Mouse (Mus musculus): ENCODE data around the gene Slc4a1. TPM values are rescaled to one million over a fixed set of nuclear protein-coding genes. Genes with fewer than 3 reads are reported as not detected.

The Slc4a1 gene
- total and polyA plus RNA-seq, 2 experiments from 2014 or later, result 0.27 to 1.1 TPM

GRCm38 (mm10) chr11:102386121-102386520 is 20.1 kb upstream of the Slc4a1 start:
- H3K4me2 ChIP-seq (ENCODE audit: low read depth, low read length, poor library complexity, severe bottlenecking), result no peak overlapping the region
- H3K4me3 ChIP-seq (ENCODE audit: low read depth, low read length), result no peak overlapping the region
- no peak for DNase-seq (ENCODE audit: low spot score)
- H3K4me1 ChIP-seq (ENCODE audit: insufficient read depth, low read length), result no peaks in the 10 kb centered on the region
- ATAC-seq (ENCODE audit: low FRiP score), result no peak
- H3K27ac ChIP-seq (ENCODE audit: low read depth, low read length), result no peak overlapping the region
- WGBS, result 68% methylated on average over 5 of the region's 5 CpGs
- no peaks in the 10 kb centered on the region for H3K36me3 ChIP-seq (ENCODE audit: insufficient read depth, low read length)
- no peaks in the 10 kb centered on the region for H3K9me3 ChIP-seq (ENCODE audit: low read length)
- H3K9ac ChIP-seq (replicated peaks; ENCODE audit: low read length, poor library complexity, severe bottlenecking), result no peak overlapping the region
- no peaks in the 10 kb centered on the region for H3K27me3 ChIP-seq (ENCODE audit: insufficient read depth, low read length)
- TF ChIP-seq CTCF (IDR thresholded peaks at IDR 0.05), result no peak

DNA sequence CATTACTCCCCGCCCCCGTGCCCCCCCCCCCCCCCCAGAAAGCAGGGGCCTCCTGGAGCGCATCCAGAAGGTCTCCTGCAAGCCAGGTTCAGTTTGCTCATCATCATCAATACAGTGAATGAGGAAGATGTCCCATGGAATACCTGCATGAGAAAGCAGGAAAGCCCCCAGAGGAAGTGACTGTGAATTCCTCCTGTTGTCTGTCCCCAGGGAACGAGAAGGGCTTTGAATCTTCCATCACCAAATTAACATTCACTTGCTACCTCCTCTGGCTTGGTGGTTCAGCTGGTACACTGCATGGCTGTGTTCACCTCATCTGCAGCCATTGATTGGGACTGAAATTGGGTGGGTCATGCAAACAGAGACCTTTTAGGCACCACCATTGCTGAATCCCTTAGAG is 19.1 kb upstream of the Slc4a1 start:
- Histone ChIP-seq H3K9me3 (ENCODE audit: low read length) (no peaks in the 10 kb centered on the region), H3K27me3 (ENCODE audit: insufficient read depth, low read length) (no peaks in the 10 kb centered on the region), H3K4me3 (ENCODE audit: low read depth, low read length) (no peak overlapping the region), H3K9ac (replicated peaks; ENCODE audit: low read length, poor library complexity, severe bottlenecking) (no peak overlapping the region), H3K36me3 (ENCODE audit: insufficient read depth, low read length) (no peaks in the 10 kb centered on the region), H3K4me2 (ENCODE audit: low read depth, low read length, poor library complexity, severe bottlenecking) (no peak overlapping the region), H3K27ac (ENCODE audit: low read depth, low read length) (no peak overlapping the region), H3K4me1 (ENCODE audit: insufficient read depth, low read length) (no peaks in the 10 kb centered on the region)
- 60% methylated on average over 4 of the region's 4 CpGs for WGBS
- TF ChIP-seq CTCF (IDR thresholded peaks at IDR 0.05), result no peak
- ATAC-seq (ENCODE audit: low FRiP score), result no peak
- no peak for DNase-seq (ENCODE audit: low spot score)

DNA sequence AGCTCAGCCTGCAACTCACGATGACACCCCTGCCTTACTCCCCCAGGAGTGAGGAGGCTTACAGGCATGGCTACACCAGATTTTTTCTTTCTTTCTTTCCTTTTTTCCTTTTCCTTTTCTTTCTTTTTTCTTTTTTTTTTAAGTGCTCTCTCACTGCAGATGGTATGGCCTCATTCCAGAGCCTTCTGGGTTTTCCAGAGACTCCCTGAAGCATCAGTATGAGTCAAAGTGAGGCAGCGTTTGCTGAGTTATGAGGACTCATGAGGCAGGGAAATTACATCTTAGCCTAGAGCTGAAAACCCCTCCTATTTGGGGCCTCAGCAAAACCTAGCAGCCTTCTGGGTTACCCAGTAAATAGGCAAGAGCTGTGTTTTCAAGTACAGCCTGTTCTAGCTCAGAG is 18.4 kb upstream of the Slc4a1 start:
- no peak for DNase-seq (ENCODE audit: low spot score)
- no peak for ATAC-seq (ENCODE audit: low FRiP score)
- Histone ChIP-seq H3K27me3 (ENCODE audit: insufficient read depth, low read length) (no peaks in the 10 kb centered on the region), H3K4me1 (ENCODE audit: insufficient read depth, low read length) (no peaks in the 10 kb centered on the region), H3K27ac (ENCODE audit: low read depth, low read length) (no peak overlapping the region), H3K9ac (replicated peaks; ENCODE audit: low read length, poor library complexity, severe bottlenecking) (no peak overlapping the region), H3K36me3 (ENCODE audit: insufficient read depth, low read length) (no peaks in the 10 kb centered on the region), H3K4me3 (ENCODE audit: low read depth, low read length) (no peak overlapping the region), H3K9me3 (ENCODE audit: low read length) (no peaks in the 10 kb centered on the region), H3K4me2 (ENCODE audit: low read depth, low read length, poor library complexity, severe bottlenecking) (no peak overlapping the region)
- WGBS, result 76% methylated on average over 2 of the region's 2 CpGs
- TF ChIP-seq CTCF (IDR thresholded peaks at IDR 0.05), result no peak

- H3K9ac ChIP-seq (replicated peaks; ENCODE audit: low read length, poor library complexity, severe bottlenecking), result no peak overlapping the region
- no peak overlapping the region for H3K27ac ChIP-seq (ENCODE audit: low read depth, low read length)
- no peak for TF ChIP-seq CTCF (IDR thresholded peaks at IDR 0.05)
- no peak overlapping the region for H3K4me3 ChIP-seq (ENCODE audit: low read depth, low read length)
- H3K9me3 ChIP-seq (ENCODE audit: low read length), result no peaks in the 10 kb centered on the region
- WGBS, result 93% methylated on average over 1 of the region's 1 CpGs
- no peak for DNase-seq (ENCODE audit: low spot score)
- H3K4me2 ChIP-seq (ENCODE audit: low read depth, low read length, poor library complexity, severe bottlenecking), result no peak overlapping the region
- ATAC-seq (ENCODE audit: low FRiP score), result no peak
- no peaks in the 10 kb centered on the region for H3K4me1 ChIP-seq (ENCODE audit: insufficient read depth, low read length)
- H3K36me3 ChIP-seq (ENCODE audit: insufficient read depth, low read length), result no peaks in the 10 kb centered on the region
- H3K27me3 ChIP-seq (ENCODE audit: insufficient read depth, low read length), result no peaks in the 10 kb centered on the region
Measured at GRCm38 (mm10) chr11:102383365-102384136, 17.5 kb upstream of the Slc4a1 start.

GRCm38 (mm10) chr11:102382794-102383193 is 16.8 kb upstream of the Slc4a1 start:
- H3K4me2 ChIP-seq (ENCODE audit: low read depth, low read length, poor library complexity, severe bottlenecking), result no peak overlapping the region
- no peaks in the 10 kb centered on the region for H3K9me3 ChIP-seq (ENCODE audit: low read length)
- H3K4me1 ChIP-seq (ENCODE audit: insufficient read depth, low read length), result no peaks in the 10 kb centered on the region
- H3K36me3 ChIP-seq (ENCODE audit: insufficient read depth, low read length), result no peaks in the 10 kb centered on the region
- no peak overlapping the region for H3K4me3 ChIP-seq (ENCODE audit: low read depth, low read length)
- no peaks in the 10 kb centered on the region for H3K27me3 ChIP-seq (ENCODE audit: insufficient read depth, low read length)
- ATAC-seq (ENCODE audit: low FRiP score), result no peak
- WGBS, result 92% methylated on average over 3 of the region's 3 CpGs
- no peak overlapping the region for H3K27ac ChIP-seq (ENCODE audit: low read depth, low read length)
- DNase-seq (ENCODE audit: low spot score), result no peak
- no peak overlapping the region for H3K9ac ChIP-seq (replicated peaks; ENCODE audit: low read length, poor library complexity, severe bottlenecking)
- TF ChIP-seq CTCF (IDR thresholded peaks at IDR 0.05), result no peak

DNA sequence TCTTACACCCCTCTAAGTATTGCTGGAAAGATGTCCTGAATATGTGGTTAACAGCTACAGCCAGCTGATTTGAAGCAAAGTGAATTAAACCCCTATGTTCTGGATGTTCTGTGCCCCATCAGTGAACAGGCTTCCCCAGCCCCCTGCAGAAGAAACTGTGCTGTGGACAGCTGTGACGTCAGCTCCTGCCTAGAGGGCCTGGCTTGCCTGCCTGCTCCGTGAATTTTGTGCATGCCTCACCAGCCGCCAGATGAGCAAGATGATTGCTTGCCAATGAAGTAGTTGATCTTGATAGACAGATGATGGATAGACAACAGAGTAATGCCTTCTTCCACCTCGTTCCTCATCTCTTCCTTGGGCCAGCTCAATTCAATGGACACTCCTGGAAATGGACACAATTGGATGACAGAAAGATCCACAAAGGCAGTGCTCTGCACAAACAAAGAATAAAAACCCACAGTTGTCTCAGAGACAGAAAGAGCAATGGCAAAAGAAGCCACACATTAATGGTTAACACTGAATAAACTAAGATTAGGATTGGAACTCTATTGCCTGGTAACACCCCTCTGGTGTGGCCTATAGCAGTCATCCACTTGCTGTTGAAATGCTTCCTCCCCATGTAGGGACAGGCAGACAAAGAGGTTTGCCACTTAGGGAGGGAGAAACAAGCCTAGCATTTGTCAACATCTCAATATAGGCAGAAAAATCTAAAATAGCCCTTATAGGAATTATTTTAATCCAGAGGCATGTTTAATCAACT is 15.5 kb upstream of the Slc4a1 start:
- no peaks in the 10 kb centered on the region for H3K4me1 ChIP-seq (ENCODE audit: insufficient read depth, low read length)
- no peak for ATAC-seq (ENCODE audit: low FRiP score)
- DNase-seq (ENCODE audit: low spot score), result no peak
- no peak overlapping the region for H3K4me3 ChIP-seq (ENCODE audit: low read depth, low read length)
- no peak for TF ChIP-seq CTCF (IDR thresholded peaks at IDR 0.05)
- no peaks in the 10 kb centered on the region for H3K9me3 ChIP-seq (ENCODE audit: low read length)
- 40% methylated on average over 4 of the region's 4 CpGs for WGBS
- H3K9ac ChIP-seq (replicated peaks; ENCODE audit: low read length, poor library complexity, severe bottlenecking), result no peak overlapping the region
- no peak overlapping the region for H3K27ac ChIP-seq (ENCODE audit: low read depth, low read length)
- H3K27me3 ChIP-seq (ENCODE audit: insufficient read depth, low read length), result no peaks in the 10 kb centered on the region
- no peaks in the 10 kb centered on the region for H3K36me3 ChIP-seq (ENCODE audit: insufficient read depth, low read length)
- H3K4me2 ChIP-seq (ENCODE audit: low read depth, low read length, poor library complexity, severe bottlenecking), result no peak overlapping the region
